Comparison of ENCODE assay signal across 8 mouse cellular contexts in genomic region chr11:75461743-75462252, GRCm38 (mm10). TPM values are rescaled to one million over a fixed set of nuclear protein-coding genes. Genes with fewer than 3 reads are reported as not detected.
DNase-seq lines count a peak whose midpoint lies in the region; ATAC-seq and TF ChIP-seq lines count a peak whose summit lies in the region.

No protein-coding gene starts in this region.

- H3K9ac ChIP-seq in heart, postnatal 0 days (replicated peaks; ENCODE audit: low read depth, low read length) = peak overlapping the region; percentile 93
- H3K9ac ChIP-seq in ES-Bruce4 (ENCODE audit: low read depth, poor library complexity, severe bottlenecking) = peak overlapping the region; percentile 70
- peak overlapping the region; percentile 71 for H3K9ac ChIP-seq in forebrain, embryonic 13.5 days
- H3K9ac ChIP-seq in liver, embryonic 16.5 days (ENCODE audit: low read depth, low read length) = peak overlapping the region; percentile 83

- peaks cover 27% of the 10 kb centered on the region for H3K36me3 ChIP-seq in heart, postnatal 0 days (replicated peaks; ENCODE audit: control insufficient read depth, insufficient read depth, low read length)
- peaks cover 5% of the 10 kb centered on the region for H3K36me3 ChIP-seq in ES-Bruce4 (ENCODE audit: control insufficient read depth, insufficient read depth, low read length, poor library complexity, severe bottlenecking)
- H3K36me3 ChIP-seq in forebrain, embryonic 13.5 days (ENCODE audit: poor library complexity, severe bottlenecking) = peaks cover 10% of the 10 kb centered on the region
- H3K36me3 ChIP-seq in liver, embryonic 16.5 days (ENCODE audit: control insufficient read depth, insufficient read depth) = peaks cover 28% of the 10 kb centered on the region

- peak overlapping the region; percentile 97 for H3K27ac ChIP-seq in heart, postnatal 0 days (ENCODE audit: low read depth)
- peak overlapping the region; percentile 61 for H3K27ac ChIP-seq in ES-Bruce4 (ENCODE audit: insufficient read depth, low read length)
- peak overlapping the region; percentile 19; the same call in 1 of the 2 replicates for H3K27ac ChIP-seq in forebrain, embryonic 13.5 days
- H3K27ac ChIP-seq in liver, embryonic 16.5 days (ENCODE audit: low read length) = peak overlapping the region; percentile 98

- under 1% methylated on average over 30 of the region's 30 CpGs for WGBS in heart, postnatal 0 days
- WGBS in forebrain, embryonic 13.5 days = under 1% methylated on average over 27 of the region's 30 CpGs
- 0% methylated on average over 28 of the region's 30 CpGs for WGBS in liver, embryonic 16.5 days (ENCODE audit: insufficient replicate concordance)

- H3K27me3 ChIP-seq in heart, postnatal 0 days (ENCODE audit: control insufficient read depth, insufficient read depth, low read length) = no peaks in the 10 kb centered on the region
- no peaks in the 10 kb centered on the region for H3K27me3 ChIP-seq in ES-Bruce4 (ENCODE audit: control insufficient read depth, insufficient read depth, low read length, poor library complexity, severe bottlenecking)
- H3K27me3 ChIP-seq in forebrain, embryonic 13.5 days = no peaks in the 10 kb centered on the region
- H3K27me3 ChIP-seq in liver, embryonic 16.5 days (ENCODE audit: control insufficient read depth, insufficient read depth, low read depth, low read length) = no peaks in the 10 kb centered on the region

- peak; percentile 1 for ATAC-seq in heart, postnatal 0 days (ENCODE audit: insufficient read depth, low read depth)
- peak; percentile 44; the same call in 1 of the 2 replicates for ATAC-seq in forebrain, embryonic 13.5 days
- no peak for ATAC-seq in liver, embryonic 16.5 days (ENCODE audit: low read depth)

- TF ChIP-seq EP300 in heart, postnatal 0 days (IDR thresholded peaks at IDR 0.05; ENCODE audit: low read depth) = no peak
- TF ChIP-seq EP300 in ES-Bruce4 (IDR thresholded peaks at IDR 0.05; ENCODE audit: insufficient read depth, low read depth, low read length) = no peak

- peak overlapping the region; percentile 87 for H3K4me3 ChIP-seq in heart, postnatal 0 days (ENCODE audit: low read depth, low read length)
- peak overlapping the region; percentile 63 for H3K4me3 ChIP-seq in ES-Bruce4 (ENCODE audit: low read depth, low read length)
- peak overlapping the region; percentile 59 for H3K4me3 ChIP-seq in forebrain, embryonic 13.5 days
- H3K4me3 ChIP-seq in liver, embryonic 16.5 days (ENCODE audit: low read depth, low read length) = peak overlapping the region; percentile 77

- DNase-seq in heart, postnatal 0 days (ENCODE audit: low spot score) = no peak
- DNase-seq in heart, adult 8-10 months (ENCODE audit: low spot score) = no peak
- no peak for DNase-seq in c-Kit-positive CD71-positive TER-119-positive erythroid progenitor cells, embryonic 14.5 days (ENCODE audit: low spot score)
- no peak for DNase-seq in adipocyte (ENCODE audit: low spot score)
- DNase-seq in cerebellum, adult 11-12 months = no peak

- H3K4me2 ChIP-seq in heart, postnatal 0 days (ENCODE audit: low read depth, low read length) = peak overlapping the region; percentile 65
- H3K4me2 ChIP-seq in forebrain, embryonic 13.5 days = peak overlapping the region; percentile 80
- H3K4me2 ChIP-seq in liver, embryonic 16.5 days (ENCODE audit: low read depth, low read length) = peak overlapping the region; percentile 84

- H3K9me3 ChIP-seq in heart, postnatal 0 days (replicated peaks; ENCODE audit: control insufficient read depth, low read length) = no peaks in the 10 kb centered on the region
- no peaks in the 10 kb centered on the region for H3K9me3 ChIP-seq in ES-Bruce4 (replicated peaks; ENCODE audit: control insufficient read depth, insufficient read depth, low read length, poor library complexity, severe bottlenecking)
- no peaks in the 10 kb centered on the region; the same call in 1 of the 2 replicates for H3K9me3 ChIP-seq in forebrain, embryonic 13.5 days (replicated peaks)
- H3K9me3 ChIP-seq in liver, embryonic 16.5 days (replicated peaks; ENCODE audit: control insufficient read depth, low read length) = peaks cover 3% of the 10 kb centered on the region; the same call in 1 of the 2 replicates

- H3K4me1 ChIP-seq in heart, postnatal 0 days (ENCODE audit: control insufficient read depth, insufficient read depth) = peaks cover 27% of the 10 kb centered on the region
- no peaks in the 10 kb centered on the region for H3K4me1 ChIP-seq in ES-Bruce4 (ENCODE audit: control insufficient read depth, insufficient read depth, low read length)
- H3K4me1 ChIP-seq in forebrain, embryonic 13.5 days = peaks cover 25% of the 10 kb centered on the region
- peaks cover 52% of the 10 kb centered on the region for H3K4me1 ChIP-seq in liver, embryonic 16.5 days (ENCODE audit: control insufficient read depth, low read depth, low read length)

- TF ChIP-seq CTCF in heart, postnatal 0 days (IDR thresholded peaks at IDR 0.05; ENCODE audit: low read depth) = no peak
- TF ChIP-seq CTCF in ES-Bruce4 (IDR thresholded peaks at IDR 0.05; ENCODE audit: low read depth, low read length) = no peak

- TF ChIP-seq POLR2A in ES-Bruce4 (IDR thresholded peaks at IDR 0.05; ENCODE audit: insufficient read depth, low read length) = no peak

RNA-seq across cellular contexts. Expression of gene Tlcd2, which starts 0.3 kb away (rescaled TPM):
- total RNA-seq in heart, postnatal 0 days (2014; rRNA removed; ENCODE audit: low replicate concordance) = 9.2 and 25.3 TPM in 2 replicates
- polyA plus RNA-seq in heart, postnatal 0 days (2015; fragmentation: Nextera tagmentation; extraction: Ambion mirVana) = 14.2 and 16.9 TPM in 2 replicates
- 1 to 10 TPM; 2.8 to 5.1 (median 4.0) TPM for total RNA-seq in heart, adult 8-10 months (2022)
- polyA plus RNA-seq in ES-Bruce4 (2011; ENCODE audit: insufficient read depth, insufficient read length, low read depth, missing spikeins) = 3.6 and 6.8 TPM in 2 replicates
- 1.4 and 1.9 TPM in 2 replicates for polyA plus RNA-seq in forebrain, embryonic 13.5 days (2015; fragmentation: Nextera tagmentation; extraction: Ambion mirVana)
- 19.6 and 20.4 TPM in 2 replicates for polyA plus RNA-seq in liver, embryonic 16.5 days (2015; fragmentation: Nextera tagmentation; extraction: Ambion mirVana)

RNA-seq across cellular contexts. Expression of gene Wdr81, which starts 7.3 kb away (rescaled TPM):
- 11.8 and 12.0 TPM in 2 replicates for total RNA-seq in heart, postnatal 0 days (2014; rRNA removed; ENCODE audit: low replicate concordance)
- polyA plus RNA-seq in heart, postnatal 0 days (2015; fragmentation: Nextera tagmentation; extraction: Ambion mirVana) = 2.0 and 2.2 TPM in 2 replicates
- 10 to 100 TPM in 1 of 4 experiments, 1 to 10 TPM in 3; 7.9 to 10.1 (median 8.8) TPM for total RNA-seq in heart, adult 8-10 months (2022)
- polyA plus RNA-seq in ES-Bruce4 (2011; ENCODE audit: insufficient read depth, insufficient read length, low read depth, missing spikeins) = 4.9 and 8.4 TPM in 2 replicates
- 5.0 and 5.6 TPM in 2 replicates for polyA plus RNA-seq in forebrain, embryonic 13.5 days (2015; fragmentation: Nextera tagmentation; extraction: Ambion mirVana)
- 22.6 and 24.9 TPM in 2 replicates for polyA plus RNA-seq in liver, embryonic 16.5 days (2015; fragmentation: Nextera tagmentation; extraction: Ambion mirVana)

RNA-seq across cellular contexts. Expression of gene Serpinf2, which starts 22.4 kb away (rescaled TPM):
- 1.2 and 2.4 TPM in 2 replicates for total RNA-seq in heart, postnatal 0 days (2014; rRNA removed; ENCODE audit: low replicate concordance)
- polyA plus RNA-seq in heart, postnatal 0 days (2015; fragmentation: Nextera tagmentation; extraction: Ambion mirVana) = not detected in 2 replicates
- not detected for total RNA-seq in heart, adult 8-10 months (2022)
- not detected in 2 replicates for polyA plus RNA-seq in ES-Bruce4 (2011; ENCODE audit: insufficient read depth, insufficient read length, low read depth, missing spikeins)
- polyA plus RNA-seq in forebrain, embryonic 13.5 days (2015; fragmentation: Nextera tagmentation; extraction: Ambion mirVana) = 0.42 TPM in 1 of 2 replicates, not detected in the other
- polyA plus RNA-seq in liver, embryonic 16.5 days (2015; fragmentation: Nextera tagmentation; extraction: Ambion mirVana) = 753 and 817 TPM in 2 replicates

RNA-seq across cellular contexts. Expression of gene Prpf8, which starts 24.8 kb away (rescaled TPM):
- total RNA-seq in heart, postnatal 0 days (2014; rRNA removed; ENCODE audit: low replicate concordance) = 73.8 and 79.8 TPM in 2 replicates
- 15.2 and 17.0 TPM in 2 replicates for polyA plus RNA-seq in heart, postnatal 0 days (2015; fragmentation: Nextera tagmentation; extraction: Ambion mirVana)
- total RNA-seq in heart, adult 8-10 months (2022) = 10 to 100 TPM; 92.4 to 99.5 (median 94.6) TPM
- polyA plus RNA-seq in ES-Bruce4 (2011; ENCODE audit: insufficient read depth, insufficient read length, low read depth, missing spikeins) = 210 and 212 TPM in 2 replicates
- 56.3 and 63.2 TPM in 2 replicates for polyA plus RNA-seq in forebrain, embryonic 13.5 days (2015; fragmentation: Nextera tagmentation; extraction: Ambion mirVana)
- 24.1 and 25.3 TPM in 2 replicates for polyA plus RNA-seq in liver, embryonic 16.5 days (2015; fragmentation: Nextera tagmentation; extraction: Ambion mirVana)

RNA-seq across cellular contexts. Expression of gene Serpinf1, which starts 39.3 kb away (rescaled TPM):
- total RNA-seq in heart, postnatal 0 days (2014; rRNA removed; ENCODE audit: low replicate concordance) = 27.3 and 112 TPM in 2 replicates
- polyA plus RNA-seq in heart, postnatal 0 days (2015; fragmentation: Nextera tagmentation; extraction: Ambion mirVana) = 20.4 and 24.4 TPM in 2 replicates
- 10 to 100 TPM; 13.2 to 18.3 (median 16.8) TPM for total RNA-seq in heart, adult 8-10 months (2022)
- 4.9 and 6.0 TPM in 2 replicates for polyA plus RNA-seq in ES-Bruce4 (2011; ENCODE audit: insufficient read depth, insufficient read length, low read depth, missing spikeins)
- polyA plus RNA-seq in forebrain, embryonic 13.5 days (2015; fragmentation: Nextera tagmentation; extraction: Ambion mirVana) = 15.5 and 19.0 TPM in 2 replicates
- polyA plus RNA-seq in liver, embryonic 16.5 days (2015; fragmentation: Nextera tagmentation; extraction: Ambion mirVana) = 363 and 402 TPM in 2 replicates

Comparison
In these comparisons a context has a peak if more than half of its experiments do, and no peak if none do; other contexts are left out.
1. H3K27ac ChIP-seq: peak in every context shown above with its lines; median percentile 98 in liver, embryonic 16.5 days; 97 in heart, postnatal 0 days; 61 in ES-Bruce4; 19 in forebrain, embryonic 13.5 days.
2. RNA of gene Serpinf2, which starts 22.4 kb away (polyA plus RNA-seq): 753 to 817 TPM in liver, embryonic 16.5 days; not detected in ES-Bruce4, not detected in heart, postnatal 0 days and 0.42 TPM in forebrain, embryonic 13.5 days; every median in the first group is over 100 times any median in the second.
3. Peak in every context shown above with its lines, with median percentiles within 50 percentile points of each other: H3K4me2 ChIP-seq, H3K4me3 ChIP-seq and H3K9ac ChIP-seq.